Comparison of ENCODE assay signal across 16 mouse cellular contexts in the genomic region with DNA sequence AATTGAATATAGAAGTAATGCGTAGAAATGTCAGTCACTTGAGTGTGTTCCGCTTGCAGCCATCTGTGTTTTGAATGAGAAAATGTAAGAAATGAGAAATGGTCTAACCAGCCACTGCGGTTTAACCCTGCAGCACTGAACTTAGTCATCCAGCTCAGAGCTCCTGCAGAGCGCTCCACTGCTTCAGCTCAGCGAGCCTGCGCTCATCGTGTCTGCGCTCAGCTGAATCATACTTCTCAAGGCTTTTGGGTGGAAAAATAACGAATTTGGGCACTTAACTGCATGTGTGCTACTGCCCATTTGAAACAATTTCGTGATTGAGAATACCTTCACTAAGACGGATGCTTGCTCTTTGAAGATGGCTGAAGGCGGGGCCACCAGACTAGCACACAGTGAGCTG.
DNase-seq lines count a peak whose midpoint lies in the region; ATAC-seq and TF ChIP-seq lines count a peak whose summit lies in the region.
"Had no signal": no experiment of that assay in that cellular context is flagged by ENCODE, and none has a peak within 500 bp of the region (broad histone marks: within the 10 kb centered on the region; RNA-seq: fewer than 3 reads in every experiment).

No protein-coding gene starts in this region.

- H3K9me3 ChIP-seq in forebrain, embryonic 13.5 days (replicated peaks) = no peaks in the 10 kb centered on the region
- no peaks in the 10 kb centered on the region for H3K9me3 ChIP-seq in forebrain, embryonic 10.5 days
- H3K9me3 ChIP-seq in midbrain, embryonic 14.5 days (ENCODE audit: control insufficient read depth, low read length) = no peaks in the 10 kb centered on the region
- H3K9me3 ChIP-seq in midbrain, embryonic 11.5 days (ENCODE audit: control insufficient read depth, low read length) = no peaks in the 10 kb centered on the region
- H3K9me3 ChIP-seq in midbrain, postnatal 0 days (ENCODE audit: low read length) = no peaks in the 10 kb centered on the region
- H3K9me3 ChIP-seq in lung, postnatal 0 days (ENCODE audit: low read length) = no peaks in the 10 kb centered on the region
- H3K9me3 ChIP-seq: heart, embryonic 15.5 days; hindbrain, embryonic 15.5 days had no signal

- no peak for ATAC-seq in forebrain, embryonic 13.5 days
- no peak for ATAC-seq in midbrain, embryonic 14.5 days (ENCODE audit: low FRiP score, low TSS enrichment)
- no peak for ATAC-seq in midbrain, embryonic 11.5 days (ENCODE audit: low FRiP score)
- ATAC-seq in midbrain, postnatal 0 days (ENCODE audit: low FRiP score) = no peak
- ATAC-seq in lung, postnatal 0 days = no peak

- no peak for DNase-seq in forebrain, embryonic 10.5 days (ENCODE audit: extremely low spot score, low spot score)
- DNase-seq in midbrain, embryonic 14.5 days = peak; percentile 50
- DNase-seq in midbrain, embryonic 11.5 days (ENCODE audit: low spot score, missing footprints) = no peak
- DNase-seq in adrenal gland, adult 2 months = peak; percentile 78
- peak; percentile 38 for DNase-seq in midbrain, postnatal 0 days (ENCODE audit: low spot score)
- DNase-seq in layer of hippocampus, adult 2 months (ENCODE audit: low spot score in 2 of 2) = no peak
- no peak for DNase-seq in lung, postnatal 0 days (ENCODE audit: low spot score)
- DNase-seq: cerebellum, adult 9-10 months; embryo, embryonic 11 days; heart, adult 11 months; kidney, adult 8-10 months; kidney, postnatal 4 days; lung, embryonic 14.5 days had no signal

- 24% methylated on average over 12 of the region's 12 CpGs for WGBS in forebrain, embryonic 13.5 days
- WGBS in forebrain, embryonic 10.5 days = 42% methylated on average over 12 of the region's 12 CpGs
- 36% methylated on average over 12 of the region's 12 CpGs for WGBS in midbrain, embryonic 14.5 days
- WGBS in midbrain, embryonic 11.5 days = 45% methylated on average over 12 of the region's 12 CpGs
- 35% methylated on average over 12 of the region's 12 CpGs for WGBS in midbrain, postnatal 0 days
- WGBS in lung, postnatal 0 days = 85% methylated on average over 12 of the region's 12 CpGs

- peak overlapping the region; percentile 19 for H3K4me2 ChIP-seq in forebrain, embryonic 13.5 days
- no peak overlapping the region for H3K4me2 ChIP-seq in midbrain, embryonic 14.5 days (ENCODE audit: low read length)
- no peak overlapping the region for H3K4me2 ChIP-seq in midbrain, embryonic 11.5 days
- H3K4me2 ChIP-seq in midbrain, postnatal 0 days (ENCODE audit: low read depth, low read length, poor library complexity, severe bottlenecking) = no peak overlapping the region; the same call in 1 of the 2 replicates
- no peak overlapping the region for H3K4me2 ChIP-seq in lung, postnatal 0 days (replicated peaks; ENCODE audit: low read depth, low read length)
- H3K4me2 ChIP-seq: heart, embryonic 15.5 days; hindbrain, embryonic 15.5 days; lung, embryonic 14.5 days had no signal

- no peak overlapping the region for H3K4me3 ChIP-seq in forebrain, embryonic 13.5 days
- no peak overlapping the region for H3K4me3 ChIP-seq in forebrain, embryonic 10.5 days
- no peak overlapping the region for H3K4me3 ChIP-seq in midbrain, embryonic 14.5 days (replicated peaks; ENCODE audit: low read depth, low read length)
- H3K4me3 ChIP-seq in midbrain, embryonic 11.5 days (ENCODE audit: low read depth, low read length) = no peak overlapping the region
- no peak overlapping the region for H3K4me3 ChIP-seq in midbrain, postnatal 0 days (ENCODE audit: low read depth, low read length)
- no peak overlapping the region for H3K4me3 ChIP-seq in layer of hippocampus, adult 2 months
- H3K4me3 ChIP-seq in lung, postnatal 0 days (ENCODE audit: low read depth, low read length) = no peak overlapping the region
- H3K4me3 ChIP-seq: heart, embryonic 15.5 days; hindbrain, embryonic 15.5 days had no signal

- H3K27me3 ChIP-seq in forebrain, embryonic 13.5 days = no peaks in the 10 kb centered on the region
- H3K27me3 ChIP-seq in forebrain, embryonic 10.5 days (ENCODE audit: poor library complexity, severe bottlenecking) = no peaks in the 10 kb centered on the region
- H3K27me3 ChIP-seq in midbrain, embryonic 14.5 days (ENCODE audit: control insufficient read depth, insufficient read depth, low read length) = no peaks in the 10 kb centered on the region
- H3K27me3 ChIP-seq in midbrain, embryonic 11.5 days (ENCODE audit: control insufficient read depth, insufficient read depth, low read length) = no peaks in the 10 kb centered on the region
- no peaks in the 10 kb centered on the region for H3K27me3 ChIP-seq in midbrain, postnatal 0 days (ENCODE audit: insufficient read depth, low read length)
- H3K27me3 ChIP-seq in lung, postnatal 0 days (replicated peaks; ENCODE audit: insufficient read depth, low read length) = no peaks in the 10 kb centered on the region
- H3K27me3 ChIP-seq: heart, embryonic 15.5 days; hindbrain, embryonic 15.5 days had no signal

- H3K4me1 ChIP-seq in forebrain, embryonic 13.5 days = peaks cover 20% of the 10 kb centered on the region
- peaks cover 21% of the 10 kb centered on the region for H3K4me1 ChIP-seq in forebrain, embryonic 10.5 days
- H3K4me1 ChIP-seq in midbrain, embryonic 14.5 days (ENCODE audit: control insufficient read depth, insufficient read depth, low read length) = 0 out of 2 replicates have a peak, but pooled peaks cover 2% of the 10 kb centered on the region
- H3K4me1 ChIP-seq in midbrain, embryonic 11.5 days (ENCODE audit: control insufficient read depth, insufficient read depth, low read length) = peaks cover 6% of the 10 kb centered on the region
- 0 out of 2 replicates have a peak, but pooled peaks cover 2% of the 10 kb centered on the region for H3K4me1 ChIP-seq in midbrain, postnatal 0 days (ENCODE audit: insufficient read depth, low read length)
- no peaks in the 10 kb centered on the region for H3K4me1 ChIP-seq in lung, postnatal 0 days (ENCODE audit: insufficient read depth, low read depth, low read length)

- no peak for TF ChIP-seq CTCF in midbrain, postnatal 0 days (IDR thresholded peaks at IDR 0.05)
- TF ChIP-seq CTCF in layer of hippocampus, adult 2 months (conservative IDR thresholded peaks at IDR 0.05) = no peak
- no peak for TF ChIP-seq CTCF in lung, postnatal 0 days (IDR thresholded peaks at IDR 0.05)

- no peak for TF ChIP-seq EP300 in lung, postnatal 0 days (IDR thresholded peaks at IDR 0.05)

- H3K27ac ChIP-seq in forebrain, embryonic 13.5 days = 0 out of 2 replicates have a peak overlapping the region, but pooled peaks have one; percentile 12
- H3K27ac ChIP-seq in forebrain, embryonic 10.5 days = no peak overlapping the region
- H3K27ac ChIP-seq in midbrain, embryonic 14.5 days (replicated peaks; ENCODE audit: low read depth, low read length) = no peak overlapping the region
- H3K27ac ChIP-seq in midbrain, embryonic 11.5 days (ENCODE audit: low read depth, low read length) = no peak overlapping the region
- no peak overlapping the region for H3K27ac ChIP-seq in midbrain, postnatal 0 days (ENCODE audit: low read depth, low read length)
- H3K27ac ChIP-seq in layer of hippocampus, adult 2 months = no peak overlapping the region
- no peak overlapping the region for H3K27ac ChIP-seq in lung, postnatal 0 days (ENCODE audit: low read length)
- H3K27ac ChIP-seq: heart, embryonic 15.5 days; hindbrain, embryonic 15.5 days had no signal

- no peaks in the 10 kb centered on the region for H3K36me3 ChIP-seq in forebrain, embryonic 13.5 days (ENCODE audit: poor library complexity, severe bottlenecking)
- H3K36me3 ChIP-seq in forebrain, embryonic 10.5 days (replicated peaks) = peaks cover 10% of the 10 kb centered on the region
- no peaks in the 10 kb centered on the region for H3K36me3 ChIP-seq in midbrain, embryonic 14.5 days (ENCODE audit: control insufficient read depth, insufficient read depth, low read length)
- no peaks in the 10 kb centered on the region for H3K36me3 ChIP-seq in midbrain, embryonic 11.5 days (ENCODE audit: control insufficient read depth, insufficient read depth, low read length)
- H3K36me3 ChIP-seq in midbrain, postnatal 0 days (ENCODE audit: insufficient read depth, low read length) = no peaks in the 10 kb centered on the region
- no peaks in the 10 kb centered on the region for H3K36me3 ChIP-seq in lung, postnatal 0 days (ENCODE audit: insufficient read depth, low read length)
- H3K36me3 ChIP-seq: heart, embryonic 15.5 days; hindbrain, embryonic 15.5 days had no signal

- H3K9ac ChIP-seq in forebrain, embryonic 13.5 days = peak overlapping the region; percentile 37; the same call in 1 of the 2 replicates
- H3K9ac ChIP-seq in midbrain, embryonic 14.5 days (replicated peaks; ENCODE audit: low read length) = no peak overlapping the region
- no peak overlapping the region for H3K9ac ChIP-seq in midbrain, embryonic 11.5 days (ENCODE audit: low read length)
- no peak overlapping the region for H3K9ac ChIP-seq in midbrain, postnatal 0 days (replicated peaks; ENCODE audit: low read length, poor library complexity, severe bottlenecking)
- H3K9ac ChIP-seq in lung, postnatal 0 days (replicated peaks; ENCODE audit: low read depth) = no peak overlapping the region
- H3K9ac ChIP-seq: heart, embryonic 15.5 days; hindbrain, embryonic 15.5 days; lung, embryonic 14.5 days had no signal

Comparison
In these comparisons a context has a peak if more than half of its experiments do, and no peak if none do; other contexts are left out.
1. DNase-seq: peak in midbrain, embryonic 14.5 days (single experiment), adrenal gland, adult 2 months (single experiment) and midbrain, postnatal 0 days (single experiment); none in forebrain, embryonic 10.5 days (single experiment), midbrain, embryonic 11.5 days (single experiment), layer of hippocampus, adult 2 months (0 of 2) and lung, postnatal 0 days (single experiment).